Mouse (Mus musculus) limb, embryonic 14.5 days (tissue): ENCODE measurements at regions not wholly inside any gene's neighbourhood (a gene's known extent, or its start where the extent isn't known, plus 50 kb on each side); places are given as distances from the start of the nearest gene placed in this dataset.

Source experiments
- ATAC-seq: fragments of 200-750 bp; cut with Nextera tagmentation; 2 replicates; pipeline ENCODE4 v1.8.0; 2017; ENCODE audit warnings: low read depth, moderate number of reproducible peaks, moderate TSS enrichment; ENCODE audit not compliant: low FRiP score
- DNase-seq: peaks from one replicate; pipeline ENCODE4 v3.0.0-alpha.2; 2015; ENCODE audit warnings: low spot score
- H3K27ac ChIP-seq: fragments of 300-500 bp; sonication (generic); replicated peaks from 2 replicates; pipeline ENCODE4 v1.5.1; 2014; ENCODE audit warnings: low read depth, mild to moderate bottlenecking, low read length, moderate library complexity, mixed read lengths
- H3K27me3 ChIP-seq: fragments of 300-500 bp; sonication (generic); 2 replicates; pipeline ENCODE4 v1.6.1; 2014; ENCODE audit warnings: low read length, mixed read lengths; ENCODE audit not compliant: control insufficient read depth, insufficient read depth
- H3K36me3 ChIP-seq: fragments of 300-500 bp; sonication (generic); 2 replicates; pipeline ENCODE4 v1.6.1; 2014; ENCODE audit warnings: mild to moderate bottlenecking, low read length, moderate library complexity, mixed read lengths; ENCODE audit not compliant: control insufficient read depth, insufficient read depth
- H3K4me1 ChIP-seq: fragments of 300-500 bp; sonication (generic); 2 replicates; pipeline ENCODE4 v1.6.1; 2014; ENCODE audit warnings: antibody characterized with exemption, low read length, mixed read lengths; ENCODE audit not compliant: control insufficient read depth, insufficient read depth
- H3K4me2 ChIP-seq: fragments of 300-500 bp; sonication (generic); replicated peaks from 2 replicates; pipeline ENCODE4 v1.6.1; 2014; ENCODE audit warnings: low read depth, mild to moderate bottlenecking, low read length, moderate library complexity; ENCODE audit not compliant: severe bottlenecking
- H3K4me3 ChIP-seq: fragments of 300-500 bp; sonication (generic); replicated peaks from 2 replicates; pipeline ENCODE4 v1.5.1; 2014; ENCODE audit warnings: low read length
- H3K9ac ChIP-seq: fragments of 300-500 bp; sonication (generic); 2 replicates; pipeline ENCODE4 v1.6.1; 2014; ENCODE audit warnings: mild to moderate bottlenecking, low read depth, low read length, moderate library complexity; ENCODE audit not compliant: severe bottlenecking
- H3K9me3 ChIP-seq: fragments of 300-500 bp; sonication (generic); 2 replicates; pipeline ENCODE4 v1.6.1; 2016; ENCODE audit warnings: low read length; ENCODE audit not compliant: control insufficient read depth
- POLR2A ChIP-seq: fragments of 200-500 bp; IDR thresholded peaks from 2 replicates; pipeline ENCODE4 v1.8.0; 2012; ENCODE audit warnings: inconsistent platforms, mild to moderate bottlenecking, moderate library complexity, borderline replicate concordance; ENCODE audit not compliant: insufficient read depth, insufficient read length; ENCODE audit errors: extremely low read depth
- WGBS: fragments of 180-500 bp; shearing (Covaris S2); extraction: QIAGEN DNeasy Blood & Tissue Kit; methylation state at CpG from one replicate; pipeline ENCODE4 v1.1.7; 2014; 5-methylcytosine and 5-hydroxymethylcytosine counted together

DNA sequence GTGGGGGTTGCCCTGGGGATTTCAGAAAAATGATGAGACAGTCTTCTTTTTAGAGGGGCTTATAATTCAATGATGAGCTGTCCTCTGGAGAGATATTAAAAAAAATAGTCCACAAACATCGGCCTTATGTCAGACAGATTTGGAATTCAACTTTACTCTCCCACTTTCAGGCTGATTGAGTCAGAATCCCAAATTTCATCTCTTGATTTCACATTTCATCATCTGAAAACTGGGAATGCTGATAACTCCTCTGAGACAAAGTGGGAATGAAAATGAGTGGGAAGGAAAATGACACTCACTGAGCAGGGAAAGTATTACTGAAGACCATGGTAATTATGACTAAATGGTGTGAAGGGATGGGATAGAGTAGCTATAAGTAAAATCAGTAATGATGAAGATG lies 239.1 kb downstream of the Plk2 start:
- no peak for DNase-seq
- ATAC-seq, result no peak
- Histone ChIP-seq H3K27me3 (no peaks in the 10 kb centered on the region), H3K36me3 (no peaks in the 10 kb centered on the region), H3K9ac (no peak overlapping the region), H3K4me2 (no peak overlapping the region), H3K4me1 (no peaks in the 10 kb centered on the region), H3K4me3 (no peak overlapping the region), H3K27ac (no peak overlapping the region), H3K9me3 (no peaks in the 10 kb centered on the region)
- 86% methylated on average over 1 of the region's 1 CpGs for WGBS
- no peak for TF ChIP-seq POLR2A

DNA sequence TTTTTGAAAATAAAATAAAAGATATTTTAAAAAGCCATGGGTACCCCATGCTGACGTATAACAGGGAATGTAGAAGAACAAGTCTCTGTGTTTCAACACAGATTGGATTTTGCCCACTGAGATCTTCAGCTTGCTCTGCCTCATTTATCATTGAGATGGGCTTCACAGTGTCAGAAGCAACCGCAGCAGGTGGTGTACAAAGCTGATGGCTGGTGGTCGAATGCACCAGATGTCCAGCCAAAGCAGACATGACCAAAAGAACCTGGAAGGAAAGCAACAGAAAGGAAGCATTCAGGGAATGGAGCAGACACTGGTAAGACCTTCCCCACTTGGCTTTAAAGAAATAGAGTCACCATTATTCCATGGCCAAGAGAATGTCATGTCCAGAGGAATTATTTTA lies 247.9 kb downstream of the Plk2 start:
- Histone ChIP-seq H3K27me3 (no peaks in the 10 kb centered on the region), H3K27ac (no peak overlapping the region), H3K9ac (no peak overlapping the region), H3K36me3 (no peaks in the 10 kb centered on the region), H3K9me3 (no peaks in the 10 kb centered on the region), H3K4me2 (no peak overlapping the region), H3K4me3 (no peak overlapping the region), H3K4me1 (peaks cover 5% of the 10 kb centered on the region; the same call in 1 of the 2 replicates)
- no peak for ATAC-seq
- 84% methylated on average over 3 of the region's 3 CpGs for WGBS
- no peak for DNase-seq
- no peak for TF ChIP-seq POLR2A

DNA sequence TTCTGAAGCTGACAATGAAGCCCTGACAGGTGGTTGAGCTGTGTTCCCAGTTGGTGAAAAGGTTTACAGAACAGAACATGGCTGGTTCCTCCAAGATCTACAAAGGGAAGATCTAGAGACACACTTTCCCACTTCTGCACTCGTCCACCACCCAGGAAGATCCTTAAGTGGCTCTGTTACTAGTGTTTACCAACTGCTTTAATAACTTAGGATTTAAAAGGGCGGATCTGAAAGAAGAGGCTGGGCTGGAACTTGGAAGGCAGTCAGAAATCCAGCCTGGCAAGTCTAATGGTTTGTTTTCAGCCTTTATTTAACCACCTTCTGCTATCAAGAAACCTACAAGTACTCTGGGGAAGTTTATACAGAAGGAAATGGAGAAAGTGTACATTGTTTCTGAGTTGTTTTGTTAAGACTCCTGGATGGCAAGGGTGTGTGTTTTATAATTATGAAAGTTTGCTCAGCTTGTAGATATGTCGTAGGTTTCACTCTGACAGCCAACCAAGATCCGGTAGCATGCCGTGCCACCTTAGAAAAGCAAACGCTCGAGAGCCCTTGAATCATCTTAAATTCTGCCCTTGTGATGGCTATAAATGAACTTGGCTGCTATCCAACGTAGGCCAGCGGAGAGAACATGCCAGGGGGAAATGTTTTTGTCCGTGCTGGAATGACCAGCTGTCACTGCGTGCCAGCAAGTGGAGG lies 248.5 kb downstream of the Plk2 start:
- Histone ChIP-seq H3K9me3 (no peaks in the 10 kb centered on the region), H3K27me3 (no peaks in the 10 kb centered on the region), H3K4me2 (no peak overlapping the region; the same call in 1 of the 2 replicates), H3K4me3 (no peak overlapping the region), H3K36me3 (no peaks in the 10 kb centered on the region), H3K9ac (no peak overlapping the region), H3K27ac (no peak overlapping the region), H3K4me1 (peaks cover 5% of the 10 kb centered on the region; the same call in 1 of the 2 replicates)
- 38% methylated on average over 11 of the region's 11 CpGs for WGBS
- TF ChIP-seq POLR2A, result no peak
- peak; percentile 37 for DNase-seq
- ATAC-seq, result no peak

GRCm38 (mm10) chr13:110643897-110644213 lies 249.0 kb downstream of the Plk2 start:
- no peak overlapping the region for H3K4me3 ChIP-seq
- TF ChIP-seq POLR2A, result no peak
- no peak overlapping the region for H3K9ac ChIP-seq
- H3K4me2 ChIP-seq, result no peak overlapping the region; the same call in 1 of the 2 replicates
- ATAC-seq, result no peak
- 58% methylated on average over 3 of the region's 3 CpGs for WGBS
- no peaks in the 10 kb centered on the region for H3K9me3 ChIP-seq
- no peak overlapping the region for H3K27ac ChIP-seq
- H3K36me3 ChIP-seq, result no peaks in the 10 kb centered on the region
- H3K4me1 ChIP-seq, result peaks cover 5% of the 10 kb centered on the region; the same call in 1 of the 2 replicates
- DNase-seq, result no peak
- H3K27me3 ChIP-seq, result no peaks in the 10 kb centered on the region

GRCm38 (mm10) chr13:110649378-110649777 lies 254.5 kb downstream of the Plk2 start:
- H3K27me3 ChIP-seq, result no peaks in the 10 kb centered on the region
- no peak overlapping the region for H3K4me3 ChIP-seq
- no peak for TF ChIP-seq POLR2A

More at GRCm38 (mm10) chr13:110649378-110649777, 254.5 kb downstream of the Plk2 start:
- Histone ChIP-seq H3K4me2 (no peak overlapping the region), H3K9ac (no peak overlapping the region), H3K4me1 (no peaks in the 10 kb centered on the region), H3K36me3 (no peaks in the 10 kb centered on the region), H3K9me3 (no peaks in the 10 kb centered on the region), H3K27ac (no peak overlapping the region)
- DNase-seq (no peak), ATAC-seq (no peak)
- 74% methylated on average over 1 of the region's 1 CpGs for WGBS
